8 mouse cellular contexts compared by ENCODE assay signal in genomic region chr2:161108933-161109371, GRCm38 (mm10). TPM values are rescaled to one million over a fixed set of nuclear protein-coding genes. Genes with fewer than 3 reads are reported as not detected.
A peak's percentile ranks its signal among the peaks of the same experiment; 100 is the strongest.
DNase-seq lines count a peak whose midpoint lies in the region; ATAC-seq and TF ChIP-seq lines count a peak whose summit lies in the region.

Gene Chd6 (minus strand): TSS chr2:161109075.

- peak within 1 kb of the TSS; percentile 96 for H3K9ac ChIP-seq in MEL (ENCODE audit: control insufficient read depth, low read depth, low read length, poor library complexity, severe bottlenecking)
- H3K9ac ChIP-seq in forebrain, postnatal 0 days = peak within 1 kb of the TSS; percentile 79
- H3K9ac ChIP-seq in lung, embryonic 15.5 days = peak within 1 kb of the TSS; percentile 89

- no peaks in the 10 kb centered on the region; a peak in 1 of 4 replicates for H3K27me3 ChIP-seq in MEL (ENCODE audit: control insufficient read depth in 1 of 2, insufficient read depth in 2 of 2, low read length in 2 of 2)
- H3K27me3 ChIP-seq in cerebellum, adult 2 months (ENCODE audit: control insufficient read depth, insufficient read depth, low read length) = no peaks in the 10 kb centered on the region
- H3K27me3 ChIP-seq in forebrain, postnatal 0 days (ENCODE audit: insufficient read depth, low read length) = no peaks in the 10 kb centered on the region
- H3K27me3 ChIP-seq in lung, embryonic 15.5 days = no peaks in the 10 kb centered on the region

- peak in 1 of 2 experiments; percentile 56; a peak in 1 of 4 replicates for TF ChIP-seq POLR2A in MEL (IDR thresholded peaks at IDR 0.05; ENCODE audit: control insufficient read depth in 1 of 2, insufficient read depth in 1 of 2, low read depth in 1 of 2, low read length in 2 of 2, poor library complexity in 1 of 2)
- peak; percentile 35; the same call in 1 of the 2 replicates for TF ChIP-seq POLR2A in cerebellum, adult 2 months (IDR thresholded peaks at IDR 0.05; ENCODE audit: borderline replicate concordance, insufficient read depth, low read length)

- H3K4me3 ChIP-seq in MEL (ENCODE audit: control insufficient read depth in 1 of 2, insufficient read depth in 1 of 2, low read depth in 2 of 2, low read length in 2 of 2) = peak within 1 kb of the TSS; percentile 87 to 95
- peak within 1 kb of the TSS; percentile 81 for H3K4me3 ChIP-seq in cerebellum, adult 2 months (replicated peaks; ENCODE audit: insufficient read depth, low read depth, low read length)
- H3K4me3 ChIP-seq in forebrain, postnatal 0 days (ENCODE audit: low read depth, low read length) = peak within 1 kb of the TSS; percentile 100
- H3K4me3 ChIP-seq in lung, embryonic 15.5 days = peak within 1 kb of the TSS; percentile 84

- H3K36me3 ChIP-seq in MEL (ENCODE audit: control insufficient read depth in 1 of 2, insufficient read depth in 2 of 2, low read length in 2 of 2) = peaks cover 0 to 12% of the 10 kb centered on the region in 2 experiments; a peak in 2 of 4 replicates
- H3K36me3 ChIP-seq in forebrain, postnatal 0 days (ENCODE audit: insufficient read depth) = no peaks in the 10 kb centered on the region
- no peaks in the 10 kb centered on the region for H3K36me3 ChIP-seq in lung, embryonic 15.5 days

- peak within 1 kb of the TSS; percentile 70 for H3K4me2 ChIP-seq in forebrain, postnatal 0 days (ENCODE audit: low read depth)
- H3K4me2 ChIP-seq in lung, embryonic 15.5 days = peak within 1 kb of the TSS; percentile 88

- peak; percentile 98 for ATAC-seq in forebrain, postnatal 0 days
- ATAC-seq in lung, embryonic 15.5 days (ENCODE audit: borderline replicate concordance, extremely low read depth, low FRiP score, low TSS enrichment) = peak; percentile 98

- TF ChIP-seq RAD21 in MEL (IDR thresholded peaks at IDR 0.05; ENCODE audit: low read depth, low read length) = no peak

- peak; percentile 99 for DNase-seq in MEL (ENCODE audit: low read depth, low spot score)
- peak; percentile 99 to 100 for DNase-seq in cerebellum, adult 2 months
- peak; percentile 100 for DNase-seq in forebrain, postnatal 0 days
- peak; percentile 99 for DNase-seq in heart, postnatal 4 days
- DNase-seq in layer of hippocampus, adult 8-10 months (ENCODE audit: low spot score in 2 of 2) = peak; percentile 99 to 100
- peak; percentile 99 for DNase-seq in ovary, adult 18-20 months (ENCODE audit: low spot score)
- DNase-seq in thymus, postnatal 0 days (ENCODE audit: low spot score) = peak; percentile 99

- no peaks in the 10 kb centered on the region for H3K9me3 ChIP-seq in MEL (replicated peaks; ENCODE audit: insufficient read depth, low read length)
- H3K9me3 ChIP-seq in forebrain, postnatal 0 days (ENCODE audit: low read length) = no peaks in the 10 kb centered on the region
- H3K9me3 ChIP-seq in lung, embryonic 15.5 days = no peaks in the 10 kb centered on the region

- H3K79me2 ChIP-seq in MEL (ENCODE audit: control insufficient read depth, insufficient read depth, low read length, poor library complexity) = peaks cover 24% of the 10 kb centered on the region

- TF ChIP-seq EP300 in MEL (IDR thresholded peaks at IDR 0.05; ENCODE audit: low read depth in 1 of 2, low read length in 2 of 2) = no peak

- no peak for TF ChIP-seq CTCF in MEL (IDR thresholded peaks at IDR 0.05 in 2 of 3, conservative IDR thresholded peaks at IDR 0.05 in 1 of 3; ENCODE audit: control insufficient read depth in 1 of 3, insufficient read depth in 1 of 3, low read depth in 2 of 3, low read length in 3 of 3, poor library complexity in 1 of 3, severe bottlenecking in 1 of 3)
- TF ChIP-seq CTCF in cerebellum, adult 2 months (IDR thresholded peaks at IDR 0.05; ENCODE audit: borderline replicate concordance, insufficient read depth, low read depth, low read length) = no peak
- TF ChIP-seq CTCF in forebrain, postnatal 0 days (IDR thresholded peaks at IDR 0.05; ENCODE audit: low read depth) = no peak

- H3K4me1 ChIP-seq in MEL (ENCODE audit: control insufficient read depth in 1 of 2, insufficient read depth in 2 of 2, low read length in 2 of 2) = peaks cover 6 to 9% of the 10 kb centered on the region in 2 experiments
- H3K4me1 ChIP-seq in cerebellum, adult 2 months (ENCODE audit: control insufficient read depth, insufficient read depth, low read length) = peaks cover 2% of the 10 kb centered on the region; the same call in 1 of the 2 replicates
- peaks cover 18% of the 10 kb centered on the region for H3K4me1 ChIP-seq in forebrain, postnatal 0 days (ENCODE audit: insufficient read depth)
- peaks cover 31% of the 10 kb centered on the region for H3K4me1 ChIP-seq in lung, embryonic 15.5 days

- WGBS in cerebellum, adult 2 months = under 1% methylated on average over 26 of the region's 27 CpGs
- under 1% methylated on average over 27 of the region's 27 CpGs for WGBS in forebrain, postnatal 0 days
- WGBS in lung, embryonic 15.5 days = 0% methylated on average over 23 of the region's 27 CpGs

- H3K27ac ChIP-seq in MEL (ENCODE audit: control insufficient read depth, low read depth, low read length) = peak within 1 kb of the TSS; percentile 94
- H3K27ac ChIP-seq in cerebellum, adult 2 months (ENCODE audit: insufficient read depth, low read length) = peak within 1 kb of the TSS; percentile 80
- H3K27ac ChIP-seq in forebrain, postnatal 0 days (ENCODE audit: low read depth, low read length) = peak within 1 kb of the TSS; percentile 96
- peak within 1 kb of the TSS; percentile 99 for H3K27ac ChIP-seq in lung, embryonic 15.5 days

TF ChIP-seq in MEL, 35 proteins besides CTCF, POLR2A, EP300 and RAD21:
- TF ChIP-seq E2F4 (IDR thresholded peaks at IDR 0.05; ENCODE audit: borderline replicate concordance, low read depth, low read length) (no peak), HCFC1 (IDR thresholded peaks at IDR 0.05; ENCODE audit: low read depth, low read length) (peak; percentile 83), TBP (IDR thresholded peaks at IDR 0.05; ENCODE audit: low read depth, low read length) (peak; percentile 65), NRF1 (IDR thresholded peaks at IDR 0.05; ENCODE audit: insufficient read depth, low read depth, low read length, poor library complexity, severe bottlenecking) (peak; percentile 14; the same call in 1 of the 2 replicates), SIN3A (IDR thresholded peaks at IDR 0.05; ENCODE audit: low read length) (peak; percentile 61), ZKSCAN1 (IDR thresholded peaks at IDR 0.05; ENCODE audit: low read depth, low read length) (no peak), ELF1 (IDR thresholded peaks at IDR 0.05; ENCODE audit: low read depth, low read length) (no peak), ZMIZ1 (IDR thresholded peaks at IDR 0.05; ENCODE audit: low read depth, low read length) (0 out of 2 replicates have a peak, but pooled peaks have one; percentile 32), MXI1 (IDR thresholded peaks at IDR 0.05; ENCODE audit: low read depth, low read length) (0 out of 2 replicates have a peak, but pooled peaks have one; percentile 45), MAX (IDR thresholded peaks at IDR 0.05; ENCODE audit: low read length) (no peak), KAT2A (conservative IDR thresholded peaks at IDR 0.05; ENCODE audit: low read depth, low read length) (peak; percentile 53; the same call in 1 of the 2 replicates), ETS1 (IDR thresholded peaks at IDR 0.05; ENCODE audit: low read depth, low read length) (no peak), CHD2 (IDR thresholded peaks at IDR 0.05; ENCODE audit: low read length) (peak; percentile 87), NELFE (IDR thresholded peaks at IDR 0.05; ENCODE audit: low read depth, low read length) (peak; percentile 66), SMC3 (IDR thresholded peaks at IDR 0.05; ENCODE audit: low read depth, low read length) (no peak), GATA1 (IDR thresholded peaks at IDR 0.05; ENCODE audit: low read depth, low read length) (no peak)

RNA-seq across cellular contexts. Expression of gene Chd6, which starts in this region (rescaled TPM):
- total RNA-seq in MEL (2012; rRNA removed) = 9.7 and 11.8 TPM in 2 replicates
- 100 to 1,000 TPM in 1 of 2 experiments, 10 to 100 TPM in 1; 15.4 to 200 TPM for polyA plus RNA-seq in MEL (2012; ENCODE audit: insufficient read depth in 1 of 2, insufficient read length in 2 of 2, low read depth in 1 of 2, low replicate concordance in 2 of 2, missing spikeins in 1 of 2)
- polyA plus RNA-seq in cerebellum, adult 2 months (2012; rRNA removed) = 33.7 and 35.6 TPM in 2 replicates
- total RNA-seq in forebrain, postnatal 0 days (2014; rRNA removed) = 48.0 and 61.0 TPM in 2 replicates
- 11.0 and 20.7 TPM in 2 replicates for polyA plus RNA-seq in forebrain, postnatal 0 days (2015; fragmentation: Nextera tagmentation; extraction: Ambion mirVana)
- 10 to 100 TPM; 58.2 to 59.6 TPM for total RNA-seq in heart, postnatal 4 days (2021)
- 10 to 100 TPM; 56.4 to 73.8 (median 61.9) TPM for total RNA-seq in layer of hippocampus, adult 8-10 months (2022)
- polyA plus RNA-seq in lung, embryonic 15.5 days (2015; fragmentation: Nextera tagmentation; extraction: Ambion mirVana) = 28.7 and 32.8 TPM in 2 replicates
- 28.1 and 37.3 TPM in 2 replicates for polyA plus RNA-seq in thymus, postnatal 0 days (2015; fragmentation: Nextera tagmentation; extraction: Ambion mirVana)

Comparison
In these comparisons a context has a peak if more than half of its experiments do, and no peak if none do; other contexts are left out.
1. Peak in every context shown above with its lines: DNase-seq, ATAC-seq, H3K4me3 ChIP-seq and H3K27ac ChIP-seq.